Mouse (Mus musculus) testis, adult 2 months (tissue): ENCODE results near the gene Dnase1l3.

Experiments
- CTCF ChIP-seq: fragments of 200-500 bp; IDR thresholded peaks from 2 replicates; pipeline ENCODE4 v1.5.1; 2012; ENCODE audit warnings: low read depth, mild to moderate bottlenecking, inconsistent platforms, low read length, moderate library complexity; ENCODE audit not compliant: control insufficient read depth, insufficient read depth, insufficient replicate concordance
- POLR2A ChIP-seq: fragments of 200-500 bp; IDR thresholded peaks from 2 replicates; pipeline ENCODE4 v1.6.1; 2012; ENCODE audit warnings: low read depth, mild to moderate bottlenecking, inconsistent platforms, low read length, moderate library complexity; ENCODE audit not compliant: control insufficient read depth

- TF ChIP-seq POLR2A (no peak), CTCF (no peak)
Observed at GRCm38 (mm10) chr14:8024936-8025335, 30.6 kb upstream of the Dnase1l3 start.
